Mouse (Mus musculus): ENCODE results near the gene Git1.

Gene Git1

DNA sequence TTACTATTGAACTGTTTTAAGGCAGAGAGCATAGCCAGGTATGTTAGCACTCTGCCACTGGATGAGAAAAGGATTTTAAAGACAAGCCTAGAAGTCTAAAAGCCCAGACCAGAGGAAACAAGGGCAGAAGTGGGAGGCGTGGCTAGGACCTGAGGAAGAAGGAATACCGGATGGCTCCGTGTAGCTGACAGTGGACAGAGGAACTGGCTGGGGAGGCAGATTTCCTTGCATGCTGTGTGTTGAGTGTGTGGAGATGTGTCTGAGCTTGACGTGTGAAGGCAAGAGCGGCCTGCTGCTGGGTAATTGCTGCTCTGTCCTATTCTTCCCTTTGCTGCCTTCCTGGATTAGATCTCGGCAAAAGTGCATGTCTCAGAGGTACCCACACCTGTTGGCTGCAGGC, 9.1 kb downstream of the Git1 start:
- DNase-seq, result no peak

DNA sequence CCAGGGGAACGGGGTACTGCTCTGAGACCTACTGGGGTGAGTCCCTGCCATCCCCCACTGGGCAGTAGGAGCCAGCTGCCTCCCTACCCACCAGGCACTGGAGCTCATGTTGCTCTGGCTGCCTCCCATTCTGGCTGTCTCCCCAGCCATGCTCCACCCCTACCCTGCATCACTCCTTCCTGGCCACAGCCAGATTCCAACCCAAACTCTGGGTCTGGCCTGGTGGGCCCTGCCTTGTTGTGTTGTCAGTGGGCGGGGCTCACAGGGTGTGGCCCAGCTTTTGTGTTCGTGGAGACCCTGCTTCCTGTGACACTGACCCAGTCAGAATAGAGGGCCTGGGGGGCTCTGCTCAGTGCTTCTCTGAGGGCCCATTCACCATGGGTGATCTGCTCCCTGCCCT, 10.1 kb downstream of the Git1 start:
- peak in 1 of 2 experiments; percentile 53 for DNase-seq

DNA sequence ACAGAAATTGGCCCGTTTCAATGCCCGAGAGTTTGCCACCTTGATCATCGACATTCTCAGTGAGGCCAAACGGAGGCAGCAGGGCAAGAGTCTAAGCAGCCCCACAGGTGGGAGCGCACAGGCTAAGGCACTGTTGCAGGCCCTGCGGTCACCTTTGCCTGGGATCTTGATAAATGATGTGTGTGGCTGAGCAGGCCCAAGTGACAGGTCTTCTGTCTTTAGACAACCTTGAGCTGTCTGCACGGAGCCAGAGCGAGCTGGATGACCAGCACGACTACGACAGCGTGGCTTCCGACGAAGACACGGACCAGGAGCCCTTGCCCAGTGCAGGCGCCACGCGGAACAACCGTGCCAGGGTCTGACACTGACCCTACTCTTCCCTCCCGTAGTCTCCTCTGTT, 11.0 kb downstream of the Git1 start:
- peak in 1 of 2 experiments; percentile 7 for DNase-seq

DNA sequence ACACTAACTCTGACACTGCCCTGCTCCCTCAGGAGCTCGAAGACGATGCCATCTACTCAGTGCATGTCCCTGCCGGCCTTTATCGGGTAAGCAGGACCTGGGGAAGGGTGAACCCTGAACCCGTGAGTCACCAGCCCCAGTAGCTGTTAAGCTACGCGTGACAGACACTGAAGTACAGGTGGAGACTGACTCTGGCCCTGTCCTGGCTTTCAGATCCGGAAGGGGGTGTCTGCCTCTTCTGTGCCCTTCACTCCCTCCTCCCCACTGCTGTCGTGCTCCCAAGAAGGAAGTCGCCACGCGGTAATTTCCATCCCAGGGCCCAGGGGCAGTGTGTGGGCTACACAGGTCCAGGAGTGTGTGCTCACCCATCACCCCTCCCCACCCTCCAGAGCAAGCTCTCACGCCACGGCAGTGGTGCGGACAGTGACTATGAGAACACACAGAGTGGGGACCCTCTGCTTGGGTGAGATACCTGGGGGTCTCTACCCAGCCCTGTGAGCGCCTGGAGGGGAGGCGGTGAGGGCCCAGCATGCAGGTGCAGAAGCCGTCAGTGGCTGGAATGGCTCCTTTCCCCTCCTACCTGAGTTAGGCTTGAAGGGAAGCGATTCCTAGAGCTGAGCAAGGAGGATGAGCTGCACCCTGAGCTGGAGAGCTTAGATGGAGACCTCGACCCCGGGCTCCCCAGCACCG, 12.1 kb downstream of the Git1 start:
- DNase-seq, result peak in 1 of 2 experiments; percentile 16

DNA sequence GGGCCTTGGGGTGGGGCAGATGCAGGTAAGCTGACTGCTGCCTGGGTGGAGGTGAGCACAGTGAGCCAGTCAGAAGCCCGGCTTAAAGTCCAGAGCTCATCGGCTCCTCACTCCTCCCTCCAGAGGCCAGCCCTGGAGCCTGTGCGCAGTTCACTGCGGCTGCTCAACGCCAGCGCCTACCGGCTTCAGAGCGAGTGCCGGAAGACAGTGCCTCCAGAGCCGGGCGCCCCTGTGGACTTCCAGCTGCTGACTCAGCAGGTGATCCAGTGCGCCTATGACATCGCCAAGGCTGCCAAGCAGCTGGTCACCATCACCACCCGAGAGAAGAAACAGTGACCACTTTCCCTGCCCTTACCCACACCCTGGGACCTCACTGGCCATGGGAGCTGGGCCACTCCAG, 12.9 kb downstream of the Git1 start:
- DNase-seq, result peak in 1 of 2 experiments; percentile 61

DNA sequence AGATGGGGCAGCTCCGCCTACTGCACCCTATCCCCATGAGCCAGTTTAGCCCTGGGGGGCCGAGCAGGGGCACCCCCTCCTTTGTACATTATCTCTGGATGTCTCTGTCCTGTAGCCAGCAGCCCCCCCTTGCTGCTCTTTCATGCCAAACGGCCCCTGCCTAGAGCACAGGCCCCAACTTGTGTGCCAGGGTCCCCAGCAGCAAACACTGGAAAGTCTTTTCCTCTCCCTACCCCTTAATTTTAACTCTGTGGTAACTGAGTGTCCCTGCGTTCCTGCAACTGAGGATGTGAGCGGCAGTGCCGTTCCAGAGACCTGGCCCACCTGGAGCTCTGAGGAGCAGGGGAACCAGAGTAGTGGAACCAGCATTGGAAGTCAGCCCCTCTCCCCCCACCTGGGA, 13.6 kb downstream of the Git1 start:
- DNase-seq, result peak in 1 of 2 experiments; percentile 4

DNA sequence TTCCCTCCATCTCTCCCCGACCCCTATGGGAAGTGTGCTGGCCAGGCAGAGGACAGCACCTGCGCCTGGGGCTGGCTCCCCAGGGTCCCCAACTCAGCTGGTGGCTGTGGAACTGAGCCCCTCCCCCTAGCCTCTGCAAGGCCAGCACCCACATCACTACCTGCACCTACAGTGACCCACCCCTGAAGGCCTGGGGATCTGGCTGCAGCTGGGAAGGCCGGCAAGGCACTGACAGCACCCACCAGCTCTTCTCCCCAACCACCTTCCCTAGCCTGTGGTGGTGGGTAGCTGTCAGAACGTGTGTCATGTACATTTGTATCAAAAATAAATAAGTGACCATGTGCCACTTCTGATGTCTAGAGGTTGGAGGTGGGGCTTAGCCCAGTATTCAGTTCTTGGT, 14.1 kb downstream of the Git1 start:
- peak in 1 of 2 experiments; percentile 3 for DNase-seq

DNA sequence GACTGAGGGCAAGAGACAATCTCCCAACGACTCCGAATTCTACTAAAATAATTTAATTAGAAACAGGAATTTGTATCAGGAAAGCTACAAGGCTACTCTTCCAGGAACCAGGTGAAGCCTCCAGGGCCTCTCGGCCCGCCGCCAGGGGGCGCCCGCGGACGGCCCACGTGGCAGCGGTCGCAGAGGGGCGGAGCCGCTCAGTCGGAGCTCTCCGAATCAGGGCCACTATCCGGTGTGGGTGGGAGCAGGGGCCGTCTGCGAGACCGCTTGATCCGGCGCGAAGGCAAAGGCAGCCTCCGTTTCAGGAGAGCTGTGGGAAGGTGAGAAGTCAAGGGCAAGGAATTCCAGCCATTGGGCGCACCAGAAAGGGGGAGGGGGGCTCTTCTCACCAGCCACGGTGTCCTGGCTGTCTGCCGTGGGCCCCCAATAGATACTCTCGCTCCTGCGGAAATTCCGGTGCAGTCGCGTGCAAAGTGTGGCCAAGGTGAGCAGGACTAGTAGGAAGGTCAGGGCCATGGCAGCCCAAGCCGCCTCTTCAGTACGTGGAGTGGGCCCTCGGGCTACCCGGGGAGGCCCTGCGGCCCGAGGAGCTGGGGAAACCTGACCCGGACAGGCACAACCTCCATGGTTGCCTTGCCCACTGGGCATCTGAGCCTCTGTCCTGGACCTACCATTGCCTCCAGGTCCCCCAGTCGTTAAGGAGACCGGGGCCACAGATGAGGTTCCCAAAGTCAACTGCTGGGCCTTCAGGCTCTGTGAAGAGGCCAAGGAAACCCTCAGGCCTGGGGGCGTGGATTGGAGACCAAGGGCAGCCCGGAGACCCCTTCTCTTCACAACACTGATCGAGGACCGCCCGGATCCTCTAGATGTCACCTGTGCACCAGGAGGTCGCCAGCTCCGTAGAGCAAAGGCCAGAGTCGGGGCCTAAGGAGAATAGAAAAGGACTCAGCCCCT, 15.0 kb downstream of the Git1 start:
- peak; percentile 91 to 95 for DNase-seq

DNA sequence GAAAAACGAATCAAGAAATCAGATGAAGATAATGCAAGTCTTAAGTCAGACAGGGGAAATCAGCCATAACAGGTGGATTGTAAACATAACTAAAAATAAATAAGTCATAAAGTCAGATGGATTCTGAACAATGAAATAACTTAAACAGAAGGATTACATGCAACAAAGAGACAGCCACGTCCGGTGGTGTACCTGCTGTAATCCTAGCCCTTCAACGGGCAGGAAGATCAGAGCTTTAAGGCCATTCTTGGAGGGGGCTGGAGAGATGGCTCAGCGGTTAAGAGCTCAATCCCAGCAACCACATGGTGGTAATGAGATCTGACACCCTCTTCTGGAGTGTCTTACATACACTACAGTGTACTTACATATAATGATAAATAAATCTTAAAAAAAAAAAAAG, 18.0 kb downstream of the Git1 start:
- DNase-seq, result no peak

DNA sequence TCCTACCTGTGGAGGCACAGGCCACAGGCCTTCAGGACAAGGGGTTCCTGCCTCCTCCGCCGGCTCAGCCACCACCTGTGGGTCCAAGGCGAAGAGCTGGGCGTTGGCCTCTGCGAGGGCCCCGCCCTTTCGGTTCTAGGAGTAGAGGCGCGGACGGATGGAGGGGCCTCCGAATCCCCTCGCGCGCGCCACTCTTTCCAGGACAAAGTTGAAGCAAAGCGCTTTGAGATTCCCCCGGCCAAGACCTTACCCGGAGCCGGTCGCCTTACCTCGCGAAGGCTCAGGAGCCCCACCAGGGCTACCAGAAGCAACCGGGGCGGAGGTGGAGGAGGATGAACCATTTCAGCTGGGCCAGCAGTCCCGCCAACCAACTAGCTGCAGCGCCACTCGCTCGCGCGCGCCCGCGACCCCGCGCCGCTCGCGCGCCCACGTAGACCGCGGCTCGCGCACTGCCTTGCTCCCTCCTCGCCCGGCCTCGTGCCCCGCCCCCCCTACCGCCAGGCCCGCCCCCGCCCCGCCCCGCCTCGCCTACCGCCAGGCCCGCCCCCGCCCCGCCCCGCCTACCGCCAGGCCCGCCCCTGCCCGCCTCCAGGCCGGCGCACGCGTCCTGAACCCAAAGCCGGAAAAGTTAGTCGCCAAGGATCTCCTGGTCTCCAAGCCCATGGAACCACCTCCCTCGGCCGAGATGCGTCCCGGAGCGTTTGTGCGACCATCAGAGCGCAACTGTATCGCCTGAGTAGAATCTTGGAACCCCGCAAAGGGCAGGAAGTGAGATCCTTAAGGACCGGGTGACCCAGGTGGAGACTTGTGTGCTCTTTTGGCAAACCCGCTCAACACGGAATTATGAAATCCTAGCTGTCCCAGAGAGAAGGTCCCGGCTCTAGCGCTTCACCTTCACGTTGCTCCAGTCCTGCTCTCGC, 19.8 kb downstream of the Git1 start:
- peak; percentile 92 to 95 for DNase-seq

DNA sequence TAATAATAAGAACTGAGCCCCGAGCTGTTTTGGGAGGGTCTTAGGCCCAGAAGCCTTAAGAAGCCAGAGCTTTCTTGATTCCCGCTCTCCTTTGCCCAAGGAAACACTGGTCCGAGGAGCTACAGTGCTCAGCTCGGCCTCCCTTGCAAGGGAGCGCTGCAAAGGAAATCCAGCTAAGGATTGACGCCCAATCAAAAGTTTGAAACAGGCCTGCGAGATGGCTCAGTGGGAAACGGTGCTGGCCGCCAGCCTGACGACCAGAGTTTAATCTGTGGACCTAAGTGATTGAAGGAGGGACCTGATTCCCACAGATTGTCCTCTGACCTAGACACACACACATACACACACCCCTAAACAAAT, 20.4 kb downstream of the Git1 start:
- peak; percentile 33 to 54 for DNase-seq

DNA sequence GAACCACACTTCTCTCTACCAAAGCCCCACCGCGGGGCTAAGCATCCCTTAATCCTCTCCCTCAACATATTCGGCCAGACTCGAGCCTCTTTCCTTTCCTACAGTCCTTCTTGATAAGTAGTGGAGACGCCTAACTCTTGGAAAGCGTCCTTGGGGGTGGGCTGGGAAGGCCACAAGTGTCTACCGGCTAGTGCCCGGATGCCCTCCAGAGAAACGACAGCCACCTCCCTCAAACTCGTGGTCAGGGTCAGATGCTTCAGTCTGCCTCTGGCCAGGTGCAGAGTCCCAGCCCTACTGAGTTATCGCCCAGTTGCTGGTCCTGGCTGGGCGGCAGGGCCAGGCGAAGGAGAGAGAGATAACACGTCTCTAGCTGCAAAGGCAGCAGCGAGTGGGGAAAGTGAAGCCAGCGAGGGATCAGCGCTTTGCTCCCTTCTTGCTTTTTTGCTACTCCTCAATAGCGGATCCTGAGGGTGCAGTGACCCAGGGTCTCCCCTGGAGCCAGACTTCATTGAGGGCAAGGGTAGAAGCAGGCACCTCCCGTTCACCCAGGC, 21.0 kb downstream of the Git1 start:
- DNase-seq, result no peak

DNA sequence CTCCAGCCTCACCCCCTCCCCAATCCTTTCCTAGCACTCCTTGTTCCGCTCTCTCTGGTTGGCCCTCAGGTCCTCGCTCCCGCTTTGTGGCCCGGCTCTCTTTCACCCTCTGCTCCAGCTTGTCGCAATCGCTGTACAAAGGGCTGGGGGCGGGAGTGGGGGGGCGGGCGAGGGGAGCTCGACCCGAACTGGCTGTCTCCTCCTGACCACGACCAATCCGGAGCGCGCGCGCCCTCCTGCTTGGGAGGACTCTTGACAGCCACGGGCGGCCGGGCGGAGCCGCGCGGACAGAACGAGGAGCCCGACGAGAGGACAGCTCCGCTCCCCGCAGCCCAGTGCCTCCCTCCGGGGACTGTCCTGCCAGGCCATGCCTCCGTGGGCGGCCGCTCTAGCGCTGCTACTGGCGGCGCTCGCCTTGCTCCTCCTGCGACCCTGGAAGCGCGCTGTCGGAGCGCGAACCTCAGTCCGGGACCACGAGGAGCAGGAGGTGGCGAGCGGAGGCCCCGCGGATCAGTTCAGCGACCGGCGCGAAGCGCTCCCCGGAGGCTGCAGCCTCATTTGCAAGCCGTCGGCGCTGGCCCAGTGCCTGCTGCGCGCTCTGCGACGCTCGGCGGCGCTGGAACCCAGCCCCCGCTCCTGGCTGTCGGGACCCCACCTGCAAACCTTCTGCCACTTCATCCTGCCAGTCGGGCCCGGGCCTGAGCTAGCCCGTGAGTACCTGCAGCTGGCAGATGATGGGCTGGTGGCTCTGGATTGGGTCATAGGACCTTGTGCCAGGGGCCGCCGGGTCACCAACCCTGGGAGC, 21.7 kb downstream of the Git1 start, which contains the start of gene Abhd15:
TSS of gene Abhd15 (plus strand) at position 290 of the 805 bp plus-strand sequence.
- DNase-seq, result peak; percentile 84 to 90

DNA sequence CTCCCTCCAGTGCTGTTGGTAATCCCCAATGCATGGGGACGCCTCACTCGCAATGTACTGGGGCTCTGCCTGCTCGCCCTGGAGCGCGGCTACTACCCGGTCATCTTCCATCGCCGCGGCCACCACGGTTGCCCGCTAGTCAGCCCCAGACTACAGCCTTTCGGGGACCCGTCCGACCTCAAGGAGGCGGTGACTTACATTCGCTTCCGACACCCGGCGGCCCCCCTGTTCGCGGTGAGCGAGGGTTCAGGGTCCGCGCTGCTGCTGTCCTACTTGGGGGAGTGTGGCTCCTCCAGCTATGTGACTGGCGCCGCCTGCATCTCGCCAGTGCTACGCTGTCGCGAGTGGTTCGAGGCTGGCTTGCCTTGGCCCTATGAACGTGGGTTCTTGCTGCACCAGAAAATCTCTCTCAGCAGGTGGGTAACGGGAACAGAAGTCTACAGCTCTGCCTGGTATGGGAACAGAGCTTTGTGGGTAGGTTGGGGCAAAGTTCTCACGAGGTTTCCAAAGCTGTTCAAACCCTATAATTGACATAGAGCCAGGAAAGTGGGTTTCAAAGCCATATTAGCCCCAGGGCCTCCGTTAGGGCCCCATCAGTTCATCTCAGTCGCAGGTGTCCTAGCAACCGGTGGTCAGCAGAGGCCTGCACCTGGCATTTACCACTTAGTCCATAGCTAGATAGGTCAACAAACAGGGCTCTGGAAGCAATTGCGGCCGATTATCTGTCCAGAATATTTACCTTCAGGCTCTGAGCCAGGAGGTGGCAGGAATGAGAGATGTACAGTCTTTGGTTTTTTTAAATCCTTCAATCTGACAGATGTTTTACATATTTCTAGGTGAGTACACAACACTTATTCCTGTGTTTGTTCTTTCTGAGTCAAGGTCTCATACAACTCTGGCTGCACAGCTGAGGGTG, 22.5 kb downstream of the Git1 start, which contains the start of gene Trp53i13:
TSS of gene Trp53i13 (minus strand) at position 344 of the 916 bp plus-strand sequence.
- DNase-seq, result no peak

DNA sequence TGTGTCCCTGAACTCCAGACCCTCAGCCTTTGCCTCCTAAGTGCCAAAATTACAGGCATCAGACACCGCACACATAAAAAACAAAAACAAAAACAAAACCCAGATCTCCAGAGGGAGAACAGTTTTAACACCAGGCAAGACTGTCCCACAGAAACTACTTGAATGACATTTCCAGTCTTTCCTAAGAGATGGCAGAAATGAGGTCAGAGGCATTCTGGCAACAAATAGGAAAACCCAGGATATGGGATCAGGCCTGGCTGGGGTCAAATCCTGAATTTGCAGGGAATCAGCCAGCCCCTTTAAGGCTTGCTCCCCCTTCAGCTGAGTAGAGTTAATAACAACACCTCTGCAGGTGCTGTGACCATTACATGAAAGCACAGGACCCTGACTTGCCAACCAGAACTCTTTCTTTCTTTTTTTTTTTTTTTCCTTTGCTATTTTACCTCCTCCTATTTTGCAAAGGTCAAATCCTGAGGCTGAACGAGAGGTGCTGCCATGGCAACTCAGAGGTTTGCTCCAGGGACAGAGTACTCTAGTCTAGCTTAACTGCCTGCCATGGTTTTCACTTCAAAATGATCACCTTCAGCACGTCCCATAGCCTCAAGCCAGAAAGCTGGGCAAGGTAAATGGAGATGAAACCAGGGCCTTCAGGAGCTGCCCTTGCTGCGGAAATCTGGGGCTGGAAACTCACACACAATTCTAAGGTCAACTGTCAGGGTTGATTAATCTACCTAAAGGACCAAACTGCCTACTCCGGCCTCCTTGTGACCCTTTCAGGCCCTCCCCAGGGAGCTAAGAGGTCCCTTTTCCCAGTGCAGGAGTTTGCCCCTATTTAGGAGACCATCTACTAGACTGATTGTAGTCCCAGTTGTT, 23.4 kb downstream of the Git1 start:
- DNase-seq, result peak in 1 of 2 experiments; percentile 18

DNA sequence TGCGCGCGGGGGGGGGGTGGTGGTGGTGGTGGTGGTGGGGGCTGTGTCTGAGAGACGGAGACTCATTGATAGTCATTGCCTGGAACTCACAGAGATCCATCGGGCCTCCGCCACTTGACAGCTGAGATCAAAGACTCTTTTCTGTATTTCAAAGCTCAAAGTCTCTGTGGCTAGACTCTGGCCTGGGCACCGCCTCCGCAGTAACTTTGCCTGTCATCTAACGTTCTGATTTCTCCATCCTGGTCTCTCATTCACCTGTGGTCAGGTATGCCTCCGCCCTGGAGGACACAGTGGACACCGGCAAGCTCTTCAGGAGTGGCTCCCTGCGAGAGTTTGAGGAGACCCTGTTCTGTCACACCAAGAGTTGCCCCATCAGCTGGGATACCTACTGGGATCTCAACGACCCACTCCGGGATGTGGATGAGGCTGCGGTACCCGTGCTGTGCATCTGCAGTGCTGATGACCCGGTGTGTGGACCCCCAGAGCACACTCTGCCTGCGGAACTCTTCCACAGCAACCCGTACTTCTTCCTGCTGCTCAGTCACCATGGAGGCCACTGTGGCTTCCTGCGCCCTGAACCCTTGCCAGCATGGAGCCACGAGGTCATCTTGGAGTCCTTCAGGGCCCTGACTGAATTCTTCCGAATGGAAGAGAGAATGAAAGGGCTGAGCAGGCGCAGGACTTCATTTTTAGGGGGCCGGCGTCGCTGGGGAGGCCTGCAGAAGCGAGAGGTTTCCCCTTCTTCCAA, 24.9 kb downstream of the Git1 start:
- DNase-seq, result peak in 1 of 2 experiments; percentile 15

DNA sequence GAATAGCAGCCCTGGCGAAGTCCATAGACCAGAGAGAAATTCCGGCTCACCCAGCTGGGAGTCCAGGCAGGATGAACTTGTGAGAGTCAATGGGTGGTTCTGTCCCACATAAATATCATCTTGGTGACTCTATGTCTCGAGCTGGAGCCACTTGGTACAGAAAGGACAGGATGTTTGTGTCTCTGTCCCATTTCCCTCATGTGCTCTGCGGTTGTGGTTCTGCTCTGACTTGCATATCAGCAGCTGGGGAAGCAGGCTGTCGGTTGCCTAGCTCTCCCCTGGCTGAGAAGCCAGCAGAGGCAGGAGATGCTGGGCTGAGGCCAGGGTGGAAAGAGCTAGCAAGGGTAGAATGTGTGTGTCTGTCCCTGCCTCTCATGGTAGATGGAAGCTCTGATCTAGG, 25.7 kb downstream of the Git1 start, which contains the start of gene Gm10392:
TSS of gene Gm10392 (minus strand) at position 156 of the 400 bp plus-strand sequence.
- peak in 1 of 2 experiments; percentile 22 for DNase-seq

All from kidney, postnatal 4 days (tissue).